8 mouse cellular contexts compared by ENCODE assay signal in the genomic region with DNA sequence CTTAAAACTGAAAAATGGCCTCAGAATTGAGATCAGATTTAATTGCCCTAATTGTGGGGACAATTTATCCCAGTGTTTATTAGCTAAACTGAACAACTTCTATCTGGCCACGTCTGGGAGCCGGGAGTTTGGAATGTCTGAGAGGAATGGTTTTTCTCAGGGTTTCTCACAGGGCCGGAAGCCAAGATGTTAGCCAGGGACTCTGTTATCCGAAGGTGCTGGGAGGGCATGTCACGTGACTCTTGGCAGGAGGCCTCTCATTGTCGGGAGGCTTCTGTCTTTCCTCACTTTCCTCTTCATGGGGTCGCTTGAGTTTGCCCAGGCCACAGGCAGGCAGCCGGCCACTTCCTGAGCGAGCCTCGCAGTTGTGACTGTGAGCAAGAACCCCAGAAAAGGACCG. TPM values are rescaled to one million over a fixed set of nuclear protein-coding genes. Genes with fewer than 3 reads are reported as not detected.
DNase-seq lines count a peak whose midpoint lies in the region; ATAC-seq and TF ChIP-seq lines count a peak whose summit lies in the region.

No protein-coding gene starts in this region.

- peak; percentile 34 for DNase-seq in hindbrain, embryonic 10.5 days (ENCODE audit: low spot score)
- peak; percentile 25 for DNase-seq in kidney, adult 11 months
- DNase-seq in left cerebral cortex, adult 11 months (ENCODE audit: low spot score): no peak
- no peak for DNase-seq in gastrocnemius, adult 2 months
- DNase-seq in adrenal gland, postnatal 4 days (ENCODE audit: low spot score in 2 of 2): no peak

- no peak overlapping the region for H3K9ac ChIP-seq in hindbrain, embryonic 16.5 days (ENCODE audit: low read depth, low read length)
- H3K9ac ChIP-seq in forebrain, embryonic 15.5 days (replicated peaks): no peak overlapping the region
- H3K9ac ChIP-seq in midbrain, embryonic 15.5 days: no peak overlapping the region

- intact Hi-C loops in gastrocnemius, adult 2 months (cut with DNase I): no loop called here

- H3K27ac ChIP-seq in hindbrain, embryonic 10.5 days: peak overlapping the region; percentile 75
- H3K27ac ChIP-seq in hindbrain, embryonic 16.5 days (ENCODE audit: low read depth, low read length): no peak overlapping the region
- peak overlapping the region; percentile 35 for H3K27ac ChIP-seq in forebrain, embryonic 15.5 days (replicated peaks)
- peak overlapping the region; percentile 25; the same call in 1 of the 2 replicates for H3K27ac ChIP-seq in midbrain, embryonic 15.5 days
- H3K27ac ChIP-seq in gastrocnemius, adult 2 months: no peak overlapping the region

- WGBS in hindbrain, embryonic 10.5 days: 7% methylated on average over 11 of the region's 11 CpGs
- WGBS in hindbrain, embryonic 16.5 days: 10% methylated on average over 11 of the region's 11 CpGs
- 4% methylated on average over 11 of the region's 11 CpGs for WGBS in forebrain, embryonic 15.5 days
- WGBS in midbrain, embryonic 15.5 days: 5% methylated on average over 11 of the region's 11 CpGs

- ATAC-seq in hindbrain, embryonic 16.5 days: no peak
- ATAC-seq in forebrain, embryonic 15.5 days (replicated peaks): peak; percentile 48
- no peak for ATAC-seq in midbrain, embryonic 15.5 days (replicated peaks)

- TF ChIP-seq CTCF in gastrocnemius, adult 2 months (IDR thresholded peaks at IDR 0.05): no peak

- no peaks in the 10 kb centered on the region for H3K9me3 ChIP-seq in hindbrain, embryonic 10.5 days
- no peaks in the 10 kb centered on the region for H3K9me3 ChIP-seq in hindbrain, embryonic 16.5 days (ENCODE audit: control insufficient read depth, low read length)
- no peaks in the 10 kb centered on the region for H3K9me3 ChIP-seq in forebrain, embryonic 15.5 days
- H3K9me3 ChIP-seq in midbrain, embryonic 15.5 days: no peaks in the 10 kb centered on the region

- no peak overlapping the region for H3K4me2 ChIP-seq in hindbrain, embryonic 16.5 days (ENCODE audit: low read length)
- H3K4me2 ChIP-seq in forebrain, embryonic 15.5 days (replicated peaks): peak overlapping the region; percentile 17; the same call in 1 of the 2 replicates
- H3K4me2 ChIP-seq in midbrain, embryonic 15.5 days: no peak overlapping the region

- peaks cover 30% of the 10 kb centered on the region for H3K4me1 ChIP-seq in hindbrain, embryonic 10.5 days (replicated peaks)
- H3K4me1 ChIP-seq in hindbrain, embryonic 16.5 days (ENCODE audit: control insufficient read depth, insufficient read depth, low read depth, low read length): no peaks in the 10 kb centered on the region
- peaks cover 15% of the 10 kb centered on the region for H3K4me1 ChIP-seq in forebrain, embryonic 15.5 days
- H3K4me1 ChIP-seq in midbrain, embryonic 15.5 days: peaks cover 9% of the 10 kb centered on the region

- H3K4me3 ChIP-seq in hindbrain, embryonic 10.5 days: no peak overlapping the region
- no peak overlapping the region for H3K4me3 ChIP-seq in hindbrain, embryonic 16.5 days (ENCODE audit: low read length)
- no peak overlapping the region for H3K4me3 ChIP-seq in forebrain, embryonic 15.5 days
- no peak overlapping the region for H3K4me3 ChIP-seq in midbrain, embryonic 15.5 days
- no peak overlapping the region for H3K4me3 ChIP-seq in gastrocnemius, adult 2 months

- no peaks in the 10 kb centered on the region for H3K27me3 ChIP-seq in hindbrain, embryonic 10.5 days (ENCODE audit: insufficient read depth, poor library complexity, severe bottlenecking)
- H3K27me3 ChIP-seq in hindbrain, embryonic 16.5 days (replicated peaks; ENCODE audit: control insufficient read depth, insufficient read depth, low read length): no peaks in the 10 kb centered on the region
- no peaks in the 10 kb centered on the region for H3K27me3 ChIP-seq in forebrain, embryonic 15.5 days
- no peaks in the 10 kb centered on the region for H3K27me3 ChIP-seq in midbrain, embryonic 15.5 days (replicated peaks)

- H3K36me3 ChIP-seq in hindbrain, embryonic 10.5 days: no peaks in the 10 kb centered on the region
- no peaks in the 10 kb centered on the region for H3K36me3 ChIP-seq in hindbrain, embryonic 16.5 days (ENCODE audit: control insufficient read depth, insufficient read depth, low read length)
- H3K36me3 ChIP-seq in forebrain, embryonic 15.5 days: no peaks in the 10 kb centered on the region
- H3K36me3 ChIP-seq in midbrain, embryonic 15.5 days (replicated peaks): no peaks in the 10 kb centered on the region

RNA-seq across cellular contexts. Expression of gene Rgs3, which starts 31.7 kb away (rescaled TPM):
- 36.2 and 48.6 TPM in 2 replicates for polyA plus RNA-seq in hindbrain, embryonic 10.5 days (2016; fragmentation: Nextera tagmentation; extraction: Ambion mirVana)
- polyA plus RNA-seq in hindbrain, embryonic 16.5 days (2015; fragmentation: Nextera tagmentation; extraction: Ambion mirVana): 58.1 and 64.6 TPM in 2 replicates
- polyA plus RNA-seq in forebrain, embryonic 15.5 days (2015; fragmentation: Nextera tagmentation; extraction: Ambion mirVana): 46.7 and 53.4 TPM in 2 replicates
- polyA plus RNA-seq in midbrain, embryonic 15.5 days (2015; fragmentation: Nextera tagmentation; extraction: Ambion mirVana): 76.6 and 80.1 TPM in 2 replicates
- total RNA-seq in gastrocnemius, adult 2 months (2021): 10 to 100 TPM in 1 of 2 experiments, 1 to 10 TPM in 1; 8.6 to 10.3 TPM
- total RNA-seq in adrenal gland, postnatal 4 days (2021): 10 to 100 TPM; 45.4 to 45.5 TPM

Comparison
In these comparisons a context has a peak if more than half of its experiments do, and no peak if none do; other contexts are left out.
1. H3K27ac ChIP-seq: peak in hindbrain, embryonic 10.5 days (single experiment), forebrain, embryonic 15.5 days (single experiment) and midbrain, embryonic 15.5 days (single experiment); none in hindbrain, embryonic 16.5 days (single experiment) and gastrocnemius, adult 2 months (single experiment).
2. DNase-seq: peak in hindbrain, embryonic 10.5 days (single experiment) and kidney, adult 11 months (single experiment); none in left cerebral cortex, adult 11 months (single experiment), gastrocnemius, adult 2 months (single experiment) and adrenal gland, postnatal 4 days (0 of 2).